Mouse (Mus musculus): ENCODE measurements around the gene Tram2.
A peak's percentile ranks its signal among the peaks of the same experiment; 100 is the strongest.

The Tram2 gene

DNA sequence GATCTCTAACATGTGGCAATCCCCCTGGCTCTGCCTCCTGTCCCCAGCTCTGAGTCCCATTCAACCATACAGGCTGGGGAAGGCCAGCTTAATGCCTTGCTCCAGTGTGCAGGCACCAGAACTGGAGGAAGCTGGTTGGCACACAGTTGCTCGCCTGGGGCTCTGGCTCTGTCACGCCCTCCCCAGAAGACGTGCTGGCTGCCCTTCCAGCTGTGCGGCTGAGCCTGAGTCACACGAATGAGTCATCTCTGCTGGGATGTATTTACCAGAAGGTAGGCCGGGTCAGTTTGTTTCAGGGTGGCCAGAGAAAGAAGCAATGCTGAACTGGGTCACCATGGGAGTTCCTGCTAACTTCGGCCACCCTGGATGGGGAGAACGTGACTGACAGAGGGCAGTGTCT lies 64.6 kb downstream of the Tram2 start:
- DNase-seq (ENCODE audit: low spot score in 2 of 2) = peak; percentile 52 to 88

DNA sequence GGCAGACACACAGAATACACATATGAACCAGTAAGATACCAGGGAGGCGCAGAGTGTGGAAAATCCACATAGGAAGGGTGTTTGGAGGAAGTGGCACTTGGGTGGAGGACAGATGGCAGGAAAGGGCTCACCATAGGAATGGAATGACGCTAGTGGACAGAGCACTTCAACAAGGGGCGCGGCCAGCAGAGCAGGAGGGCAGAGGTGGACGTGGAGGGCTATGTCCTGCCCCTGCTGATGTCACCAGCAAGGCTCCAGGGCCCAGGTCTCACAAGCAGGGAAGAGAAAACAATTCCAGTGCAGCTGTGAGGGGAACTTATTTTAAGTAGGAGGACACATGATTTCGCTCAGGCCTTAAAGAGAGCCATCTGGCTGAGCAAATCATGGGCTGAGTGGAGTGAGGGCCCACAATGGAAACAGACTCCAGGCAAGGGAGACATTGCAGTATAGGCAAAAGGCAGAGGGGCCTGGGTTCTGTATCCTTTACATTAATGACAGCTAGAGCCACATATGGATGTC lies 68.7 kb downstream of the Tram2 start:
- DNase-seq (ENCODE audit: low spot score in 2 of 2) = no peak

DNA sequence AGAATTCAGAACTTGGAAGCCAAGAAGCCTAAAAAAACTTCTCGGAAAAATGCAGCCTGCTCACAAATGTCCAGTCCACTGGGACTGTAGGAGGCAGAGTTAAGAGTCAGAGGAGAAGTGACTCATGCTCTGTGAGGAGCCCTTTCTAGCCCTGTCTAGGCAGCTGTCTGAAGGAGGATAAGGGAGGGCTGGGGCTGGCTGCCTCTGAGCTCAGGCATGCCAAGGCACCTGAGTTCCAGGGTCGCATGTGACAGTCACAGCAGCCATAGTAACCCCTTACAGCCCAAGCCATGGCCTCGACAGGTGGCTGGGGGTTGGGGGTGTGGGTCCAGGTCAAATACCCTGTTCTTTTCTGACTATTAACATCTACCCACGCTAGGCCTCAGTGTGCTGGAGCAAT lies 70.1 kb downstream of the Tram2 start:
- DNase-seq (ENCODE audit: low spot score in 2 of 2) = peak; percentile 28 to 42

DNA sequence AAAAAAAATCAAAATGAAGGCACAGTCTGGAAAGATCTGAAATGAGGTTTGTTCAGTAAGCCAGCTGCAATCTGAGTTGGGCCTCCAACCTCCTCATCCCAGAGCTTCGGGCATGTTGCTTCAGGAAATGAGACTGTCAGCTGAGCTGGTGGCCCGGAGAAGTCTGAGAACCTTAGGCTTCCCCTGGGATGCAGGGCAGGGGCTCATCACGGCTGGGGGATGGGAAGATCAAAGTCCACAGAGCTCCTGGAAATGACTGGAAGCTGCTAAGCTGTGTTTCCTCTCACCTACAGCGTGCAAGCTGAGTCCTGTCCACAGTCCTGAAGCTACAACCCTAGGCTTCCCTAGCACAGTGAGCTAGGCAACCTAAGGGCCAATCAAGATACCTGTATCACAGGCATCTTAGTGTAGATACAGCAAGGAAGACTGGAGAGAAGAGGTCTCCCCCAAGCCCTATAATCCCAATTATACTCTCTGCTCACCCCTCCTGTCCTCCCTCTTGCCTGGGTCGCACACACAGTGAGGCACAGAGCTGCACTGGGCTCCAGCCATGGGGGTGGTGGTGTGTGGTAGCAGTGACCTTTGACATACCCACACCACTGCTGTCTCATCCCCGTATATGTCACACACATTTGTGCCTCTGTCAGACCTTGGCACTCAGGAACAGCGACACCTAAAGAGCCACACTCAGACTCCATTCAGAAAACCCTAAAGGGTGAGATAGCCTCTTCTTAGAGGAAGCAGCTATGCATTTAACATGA lies 70.9 kb downstream of the Tram2 start:
- DNase-seq (ENCODE audit: low spot score in 2 of 2) = no peak

DNA sequence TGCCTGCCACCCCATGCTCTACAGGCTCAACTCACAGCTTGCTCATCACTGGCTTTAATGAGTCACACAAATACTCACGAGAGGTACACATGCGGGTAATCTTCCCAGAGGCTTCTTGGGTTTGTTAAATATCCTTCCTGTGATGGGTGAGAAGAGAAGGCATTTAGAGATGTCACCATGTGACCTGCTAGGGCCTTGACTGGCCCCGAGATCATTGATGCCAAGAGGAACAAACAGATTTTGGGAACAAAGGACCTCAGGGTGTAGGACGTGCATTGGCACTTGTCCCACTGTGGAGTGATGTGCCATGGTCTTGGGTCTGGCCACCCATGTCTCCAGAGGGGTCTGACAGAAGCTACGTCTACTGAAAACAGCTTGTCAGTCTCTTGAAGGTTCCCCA lies 72.3 kb downstream of the Tram2 start:
- no peak for DNase-seq (ENCODE audit: low spot score in 2 of 2)

DNA sequence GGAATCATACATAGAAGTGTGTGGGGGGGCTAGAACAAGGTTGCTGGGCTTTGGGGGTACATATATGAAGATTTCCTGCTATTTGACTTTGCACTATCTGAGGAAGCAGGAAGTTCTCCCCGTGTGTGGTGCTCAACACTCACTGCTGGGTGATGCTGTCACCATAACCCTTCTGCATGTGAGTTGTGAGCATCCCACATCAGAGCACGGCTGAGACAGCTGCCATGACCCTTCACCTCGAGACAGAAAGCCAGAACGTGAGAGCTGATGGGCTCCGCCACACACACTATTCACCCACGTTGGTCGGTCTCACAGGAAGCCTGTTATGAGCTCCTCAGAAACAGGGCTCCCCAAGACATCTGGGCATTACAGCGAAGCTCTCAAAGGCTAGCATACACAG lies 74.4 kb downstream of the Tram2 start:
- DNase-seq (ENCODE audit: low spot score in 2 of 2) = no peak

DNA sequence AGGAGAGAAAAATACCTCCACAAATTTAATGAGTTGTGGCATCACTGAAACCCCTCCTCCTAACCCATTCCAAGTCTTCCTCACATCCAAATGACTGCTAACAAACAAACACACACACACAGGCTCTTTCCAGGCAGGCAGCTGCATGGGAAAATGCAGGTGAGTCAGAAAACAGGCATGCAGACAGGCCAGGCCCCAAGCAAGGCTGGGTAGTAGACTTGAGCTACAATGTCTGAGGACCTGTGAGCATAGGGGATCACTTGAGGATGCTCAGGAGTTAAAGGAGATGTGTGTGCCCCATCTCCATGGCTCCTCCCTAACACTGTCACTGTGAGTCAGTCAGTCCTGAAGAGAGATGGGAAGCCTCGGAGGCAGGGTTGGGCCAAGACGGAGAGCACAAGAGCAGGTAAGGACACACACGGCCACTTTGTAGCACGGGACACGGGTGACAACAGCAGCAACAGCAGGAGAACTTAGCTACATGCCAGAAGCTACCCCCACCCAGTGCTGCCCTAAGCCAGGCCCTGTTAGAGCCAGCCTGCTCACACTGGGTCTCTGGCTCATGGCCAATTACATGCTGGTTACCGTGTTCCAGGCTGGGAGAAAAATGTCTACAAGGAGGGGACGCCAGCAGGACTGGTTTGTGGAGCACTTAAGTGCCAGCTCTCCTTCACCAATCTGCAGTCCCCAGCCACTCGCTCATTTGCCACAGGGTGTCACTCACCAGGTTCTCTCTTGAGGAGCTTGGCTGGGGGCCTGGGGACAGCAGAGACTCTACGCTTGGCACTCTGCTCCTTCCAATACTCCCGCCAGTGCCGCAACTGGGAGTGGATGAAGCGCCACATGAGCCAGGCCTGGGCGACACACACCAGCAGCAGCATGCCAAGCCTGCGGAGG lies 76.5 kb downstream of the Tram2 start:
- DNase-seq (ENCODE audit: low spot score in 2 of 2) = no peak

DNA sequence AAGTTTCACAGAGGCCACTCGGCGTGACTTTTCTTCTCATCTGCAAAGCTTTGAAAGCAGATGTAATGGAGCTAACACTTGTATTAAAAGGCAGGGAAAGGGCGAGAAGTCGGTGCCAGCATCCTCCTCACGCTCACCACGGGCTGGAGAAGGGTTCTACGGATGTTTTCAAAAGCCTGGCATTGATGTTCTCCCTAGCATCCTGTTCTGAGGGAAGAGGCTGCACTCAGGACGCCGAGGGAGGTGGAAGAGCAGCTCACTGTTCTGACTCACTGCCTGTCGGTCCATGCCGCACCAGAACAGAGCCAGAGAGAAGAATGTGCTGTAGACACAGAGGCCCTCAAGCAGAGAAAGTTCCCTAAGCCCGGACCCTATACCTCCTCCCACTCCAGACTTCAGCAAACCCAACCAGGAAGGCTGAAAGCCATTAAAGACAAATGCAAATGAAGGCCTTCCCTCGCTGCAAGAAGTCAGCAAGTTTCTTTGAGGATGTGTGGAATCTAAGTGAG lies 81.1 kb downstream of the Tram2 start:
- DNase-seq (ENCODE audit: low spot score in 2 of 2) = no peak

DNA sequence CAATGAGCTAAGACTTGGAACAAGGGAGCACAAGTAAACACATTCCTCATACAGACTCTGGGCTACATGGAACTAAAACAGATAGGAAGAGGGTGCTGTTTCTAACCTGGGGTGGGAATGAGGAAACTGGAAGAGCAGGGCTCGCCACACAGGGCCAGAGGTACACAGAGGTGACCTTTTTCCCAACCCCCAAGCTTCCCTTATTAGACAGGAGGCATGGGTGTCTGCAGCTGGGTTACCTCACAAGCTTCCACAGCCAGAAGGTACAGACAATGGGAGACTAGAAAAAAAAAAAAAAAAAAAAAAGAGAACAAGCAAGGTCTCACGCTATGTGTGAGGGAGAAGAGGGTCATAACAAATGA lies 81.7 kb downstream of the Tram2 start:
- no peak for DNase-seq (ENCODE audit: low spot score in 2 of 2)

DNA sequence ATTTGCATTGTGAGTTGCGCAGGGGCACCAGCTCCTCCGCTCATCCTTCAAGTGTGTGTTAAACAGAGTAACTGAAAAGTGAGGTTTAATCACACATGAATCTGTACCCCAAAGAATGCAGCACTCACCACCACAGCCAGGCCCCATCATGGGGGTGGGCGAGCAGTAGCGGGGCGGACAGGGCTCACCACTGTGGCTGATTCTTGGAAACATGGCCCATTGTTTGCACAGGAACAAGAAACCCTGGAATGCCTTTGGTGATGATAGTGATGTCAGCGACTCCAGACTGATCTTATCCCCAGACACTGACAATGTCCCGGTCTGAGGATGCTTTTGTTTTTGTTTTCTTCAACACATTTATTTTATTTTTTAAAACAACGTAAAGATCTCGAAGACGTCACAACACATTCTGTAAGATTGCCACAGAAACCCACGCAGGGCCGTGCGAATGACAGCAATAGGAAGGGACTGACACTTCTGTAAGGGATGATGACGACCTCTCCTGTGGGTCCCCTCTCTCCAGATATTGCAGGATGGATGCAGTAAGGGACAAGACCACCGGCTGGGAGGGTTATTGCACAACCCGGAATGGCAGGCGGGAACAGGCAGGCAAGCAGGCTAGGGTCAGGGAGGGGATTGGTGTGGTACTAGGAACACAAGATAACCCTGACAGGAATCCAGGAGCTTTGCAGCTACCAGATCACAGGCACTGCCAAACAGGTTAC lies 82.3 kb downstream of the Tram2 start:
- no peak for DNase-seq (ENCODE audit: low spot score in 2 of 2)

DNA sequence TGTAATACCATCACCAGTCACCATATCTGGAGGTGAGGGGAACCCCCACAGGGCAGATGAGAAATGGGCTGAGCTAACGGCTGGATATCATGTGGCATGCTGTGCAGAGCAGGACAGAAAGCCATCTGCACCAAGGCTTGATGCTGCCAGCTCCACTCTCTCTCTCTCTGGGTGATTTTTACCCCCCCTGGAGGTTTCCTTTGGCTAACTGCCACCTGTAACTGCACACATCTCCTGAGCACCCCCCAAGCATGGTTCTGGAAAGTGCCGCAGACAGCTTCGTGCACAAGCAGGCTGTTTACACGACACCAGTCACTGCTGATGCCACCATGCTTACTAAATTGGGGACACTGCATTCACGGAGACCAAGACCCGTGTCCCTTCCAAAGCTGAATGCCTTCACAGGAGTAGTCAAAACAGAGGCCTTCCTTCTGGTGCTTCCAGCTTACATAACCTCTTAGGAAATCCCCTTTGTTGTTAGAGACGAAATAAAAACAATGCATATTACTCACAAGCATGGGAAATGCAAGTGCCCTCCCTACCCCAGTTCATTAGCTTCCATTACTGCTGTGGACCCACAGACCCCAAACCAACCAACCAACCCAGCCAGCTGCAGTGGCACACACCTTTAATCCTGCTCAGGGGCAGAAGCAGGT lies 83.6 kb downstream of the Tram2 start:
- no peak for DNase-seq (ENCODE audit: low spot score in 2 of 2)

DNA sequence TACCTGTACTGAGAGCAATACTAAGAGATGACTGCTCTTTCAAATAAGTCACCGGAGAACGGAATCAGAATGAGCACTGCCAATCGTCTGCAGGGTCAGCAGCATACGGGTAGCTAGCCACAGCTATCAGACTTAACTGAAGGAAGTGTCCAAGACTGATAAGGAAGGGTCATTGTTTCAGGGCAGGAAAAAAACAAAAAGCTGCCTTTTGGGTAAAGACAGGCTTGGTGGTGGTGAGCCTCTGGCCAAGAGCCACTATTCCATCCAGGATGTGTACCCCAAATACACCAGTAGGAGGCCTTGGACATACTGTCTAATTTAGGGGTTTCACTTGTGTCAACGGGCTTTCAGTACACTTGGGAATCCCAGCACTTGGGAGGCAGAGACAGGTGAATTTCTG lies 84.7 kb downstream of the Tram2 start:
- no peak for DNase-seq (ENCODE audit: low spot score in 2 of 2)

DNA sequence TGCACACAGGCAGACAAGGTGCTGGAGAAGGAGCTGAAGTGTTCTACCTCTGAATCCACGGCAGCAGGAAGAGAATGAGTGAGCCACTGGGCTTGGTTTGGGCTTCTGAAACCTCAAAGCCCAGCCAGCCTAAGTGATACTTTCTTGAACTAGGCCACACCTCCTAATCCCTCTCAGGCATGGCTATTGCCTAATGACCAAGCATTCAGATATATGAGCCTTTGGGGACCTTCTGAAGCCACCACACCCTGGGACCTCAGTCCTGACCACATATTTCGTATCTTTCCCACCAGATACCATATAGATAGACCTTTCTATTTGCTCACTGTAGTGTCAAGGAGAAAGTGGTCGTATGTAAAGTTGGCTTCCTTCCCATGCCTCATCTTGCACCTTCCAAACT lies 85.3 kb downstream of the Tram2 start:
- no peak for DNase-seq (ENCODE audit: low spot score in 2 of 2)

DNA sequence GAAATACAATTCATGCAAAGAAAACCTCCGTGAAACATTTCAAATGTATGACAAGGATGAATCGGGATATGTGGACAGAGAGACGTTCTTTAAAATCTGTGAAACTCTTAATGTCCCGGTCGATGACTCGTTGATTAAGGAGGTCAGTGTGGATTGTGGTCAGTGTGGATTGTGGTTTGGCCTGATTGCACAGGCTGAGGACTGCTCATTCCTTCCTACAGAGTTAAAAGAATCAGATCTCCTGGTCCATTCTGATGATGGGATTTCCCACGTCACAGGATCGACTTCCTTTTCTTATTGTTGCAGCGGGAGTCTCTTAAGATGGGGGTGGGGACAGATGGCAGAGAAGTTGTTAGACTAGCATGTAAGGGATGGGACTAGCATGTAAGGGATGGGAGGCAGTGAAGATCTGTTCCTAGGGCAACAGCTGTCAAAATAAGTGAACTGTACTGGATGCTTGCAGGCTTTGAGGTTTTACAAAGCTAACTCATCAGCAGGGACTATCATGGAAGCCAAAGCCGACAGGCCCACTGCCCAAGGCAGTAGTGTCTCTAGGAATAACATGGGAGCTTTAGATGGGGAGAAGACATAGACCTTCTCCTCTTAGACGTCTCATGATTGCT lies 89.5 kb downstream of the Tram2 start:
- no peak for DNase-seq (ENCODE audit: low spot score in 2 of 2)

DNA sequence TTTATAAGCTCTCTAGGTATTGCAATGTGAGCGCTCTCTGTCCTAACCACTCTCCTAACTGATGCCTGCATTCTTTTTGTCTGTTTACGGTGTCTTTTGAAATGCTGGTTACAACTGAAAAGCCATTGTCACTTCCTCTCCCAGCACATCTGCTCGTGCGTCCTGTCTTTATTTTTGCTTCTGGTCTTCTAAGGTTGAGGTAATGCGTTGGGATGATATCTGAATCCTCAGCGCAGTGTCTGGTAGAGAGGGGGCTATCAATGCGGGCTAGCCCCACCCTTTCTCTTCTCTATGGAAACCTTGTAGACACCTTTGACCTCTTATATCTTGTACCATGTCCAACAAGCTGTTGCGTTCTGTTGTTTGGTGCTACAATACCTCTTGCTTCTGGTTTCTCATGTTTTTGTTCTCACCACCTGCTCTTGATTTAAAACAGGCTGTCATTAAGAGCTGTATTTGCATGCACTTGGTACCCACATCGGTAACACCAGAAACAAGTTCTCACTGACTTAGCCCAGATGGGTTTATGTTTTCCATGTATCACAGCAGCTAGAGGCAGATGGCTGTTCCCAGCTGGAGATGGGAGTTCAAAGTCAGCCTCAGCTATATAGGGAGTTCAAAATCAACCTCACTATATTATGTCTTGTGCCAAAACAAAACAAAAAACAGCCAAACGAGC lies 92.5 kb downstream of the Tram2 start:
- no peak for DNase-seq (ENCODE audit: low spot score in 2 of 2)

DNA sequence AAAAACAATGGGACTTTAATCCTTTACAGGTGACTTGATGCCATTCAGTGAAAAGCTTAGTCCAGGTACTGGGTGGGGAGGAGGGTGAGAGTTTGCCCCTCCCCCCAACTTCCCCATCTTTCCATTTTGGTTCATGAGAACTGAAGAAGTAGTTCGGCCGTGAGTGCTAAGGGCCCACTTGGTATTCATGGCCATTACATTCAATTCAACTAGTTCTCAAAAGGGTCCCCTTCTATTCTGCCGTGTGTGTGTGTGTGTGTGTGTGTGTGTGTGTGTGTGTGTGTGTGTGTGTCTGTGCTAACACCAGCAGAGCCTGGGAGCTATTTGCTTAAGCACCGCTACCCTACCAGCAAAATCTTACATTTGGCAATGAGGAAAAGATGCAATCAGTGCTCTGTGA lies 94.4 kb downstream of the Tram2 start:
- DNase-seq (ENCODE audit: low spot score in 2 of 2) = no peak

DNA sequence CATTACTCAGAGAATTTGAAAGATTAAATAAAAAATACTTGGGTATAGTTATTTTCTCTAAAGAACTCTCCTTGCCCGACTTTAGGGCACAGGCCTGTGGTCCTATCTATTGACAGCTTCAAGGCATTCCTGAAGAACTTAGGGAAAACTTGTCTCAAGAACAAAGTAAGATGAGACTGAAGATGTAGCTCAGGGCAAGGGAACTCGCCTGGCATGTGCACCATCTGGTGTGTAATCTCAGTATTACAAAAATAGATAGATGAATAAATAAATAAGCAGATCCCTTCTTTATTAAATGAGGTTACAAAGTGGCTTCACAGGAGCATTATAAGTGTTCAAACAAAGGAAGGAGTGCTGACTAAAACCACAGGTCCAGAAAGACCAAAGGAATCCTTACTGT lies 94.9 kb downstream of the Tram2 start:
- no peak for DNase-seq (ENCODE audit: low spot score in 2 of 2)

DNA sequence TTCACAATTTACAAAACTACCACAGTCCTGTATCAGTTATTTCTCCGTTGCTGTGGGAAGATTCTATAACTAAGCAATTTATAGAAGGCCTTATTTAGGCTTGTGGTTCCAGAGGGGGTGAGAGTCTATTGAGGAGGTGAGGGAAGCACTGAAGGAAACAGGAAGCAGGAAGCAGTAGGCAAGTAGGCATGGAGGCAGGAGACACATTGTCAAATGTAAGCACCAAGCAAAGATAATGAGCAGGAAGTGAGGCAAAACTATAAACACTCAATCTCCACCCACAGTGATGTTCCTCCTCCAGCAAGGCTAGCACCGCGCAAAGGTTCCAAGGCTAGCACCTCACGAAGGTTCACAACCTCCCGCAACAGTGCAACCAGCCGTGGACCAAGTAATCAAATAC lies 97.3 kb downstream of the Tram2 start:
- DNase-seq (ENCODE audit: low spot score in 2 of 2) = no peak

DNA sequence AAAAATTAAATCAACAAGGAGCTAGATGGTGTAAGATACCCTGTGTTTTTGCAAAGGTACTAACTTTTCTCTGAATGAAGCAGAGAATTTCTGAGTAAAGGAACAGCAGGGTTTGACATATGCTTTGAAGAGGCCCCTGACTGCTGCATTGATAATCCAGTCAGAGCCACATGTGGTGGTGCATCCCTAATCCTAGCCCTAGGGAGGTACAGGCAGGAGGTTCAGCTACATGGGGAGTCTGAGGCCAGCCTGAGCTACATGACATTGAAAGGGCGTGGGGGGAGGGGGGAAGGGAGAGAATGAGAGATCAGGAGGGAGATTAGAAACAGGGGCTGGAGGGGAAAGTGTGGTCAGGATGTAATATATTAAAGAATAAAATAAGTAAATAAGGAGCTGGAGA lies 98.5 kb downstream of the Tram2 start:
- DNase-seq (ENCODE audit: low spot score in 2 of 2) = no peak

DNA sequence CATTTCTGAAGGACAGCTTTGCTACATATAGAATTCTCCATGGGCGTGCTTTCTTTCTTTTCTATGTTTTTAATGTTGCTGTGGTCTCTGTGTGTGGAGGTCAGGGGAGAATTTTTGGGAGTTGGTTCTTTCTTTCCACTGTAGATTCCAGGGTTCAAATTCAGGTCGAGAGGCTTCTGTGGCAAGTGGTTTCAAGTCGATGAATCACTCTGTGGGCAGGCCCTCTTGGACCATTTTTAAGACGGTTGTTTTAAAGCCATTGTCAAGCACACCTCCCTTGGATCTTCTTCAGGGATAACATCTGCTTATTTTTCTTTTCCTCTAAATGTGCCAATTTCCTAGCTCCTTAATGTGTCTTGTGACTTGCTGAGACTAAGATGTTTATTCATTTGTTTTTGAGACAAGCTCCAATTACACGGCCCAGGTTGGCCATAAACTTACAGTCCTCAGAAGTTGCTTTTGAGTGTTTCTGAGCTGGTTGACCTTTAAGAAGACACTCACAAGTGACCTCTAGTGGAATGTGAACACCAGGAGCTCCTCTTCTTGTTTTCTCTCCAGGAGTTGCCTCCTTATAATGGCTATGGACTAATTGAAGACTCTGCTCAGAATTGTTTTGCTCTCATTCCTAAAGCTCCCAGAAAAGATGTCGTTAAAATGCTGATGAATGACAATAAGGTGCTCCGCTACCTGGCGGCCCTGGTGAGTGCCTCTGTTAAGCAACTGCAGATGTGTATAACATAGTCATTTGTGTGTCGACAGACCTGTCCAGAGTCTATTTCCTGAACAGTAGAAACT lies 104.5 kb downstream of the Tram2 start:
- DNase-seq (ENCODE audit: low spot score in 2 of 2) = no peak

Data from urinary bladder, adult 18-20 months (tissue).